Mouse (Mus musculus) hindbrain, embryonic 11.5 days (tissue): ENCODE measurements around the gene Dmgdh. TPM values are rescaled to one million over a fixed set of nuclear protein-coding genes. Genes with fewer than 3 reads are reported as not detected.

Experiments
- ATAC-seq: fragments of 200-750 bp; cut with Nextera tagmentation; 2 replicates; pipeline ENCODE4 v1.8.0; 2017; ENCODE audit warnings: mild to moderate bottlenecking, moderate TSS enrichment, moderate library complexity; ENCODE audit not compliant: low FRiP score
- DNase-seq: peaks from one replicate; pipeline ENCODE4 v3.0.0-alpha.2; 2015; ENCODE audit warnings: low spot score
- H3K27ac ChIP-seq: fragments of 300-500 bp; sonication (generic); 2 replicates; pipeline ENCODE4 v1.5.1; 2014; ENCODE audit warnings: mild to moderate bottlenecking, low read depth, low read length
- H3K27me3 ChIP-seq: fragments of 300-500 bp; sonication (generic); 2 replicates; pipeline ENCODE4 v1.6.1; 2014; ENCODE audit warnings: mild to moderate bottlenecking, low read length, moderate library complexity, mixed read lengths; ENCODE audit not compliant: control insufficient read depth, insufficient read depth
- H3K36me3 ChIP-seq: fragments of 300-500 bp; sonication (generic); 2 replicates; pipeline ENCODE4 v1.6.1; 2014; ENCODE audit warnings: mild to moderate bottlenecking, low read length, moderate library complexity, mixed read lengths; ENCODE audit not compliant: control insufficient read depth, insufficient read depth
- H3K4me1 ChIP-seq: fragments of 300-500 bp; sonication (generic); replicated peaks from 2 replicates; pipeline ENCODE4 v1.6.1; 2014; ENCODE audit warnings: low read length, mixed read lengths; ENCODE audit not compliant: control insufficient read depth, insufficient read depth
- H3K4me2 ChIP-seq: fragments of 300-500 bp; sonication (generic); replicated peaks from 2 replicates; pipeline ENCODE4 v1.6.1; 2014; ENCODE audit warnings: mild to moderate bottlenecking, low read depth, low read length
- H3K4me3 ChIP-seq: fragments of 300-500 bp; sonication (generic); 2 replicates; pipeline ENCODE4 v1.5.1; 2014; ENCODE audit warnings: low read depth, low read length
- H3K9ac ChIP-seq: fragments of 300-500 bp; sonication (generic); 2 replicates; pipeline ENCODE4 v1.6.1; 2014; ENCODE audit warnings: low read depth, low read length
- H3K9me3 ChIP-seq: fragments of 300-500 bp; sonication (generic); 2 replicates; pipeline ENCODE4 v1.6.1; 2016; ENCODE audit warnings: low read length; ENCODE audit not compliant: control insufficient read depth
- WGBS: fragments of 180-500 bp; shearing (Covaris S2); extraction: QIAGEN DNeasy Blood & Tissue Kit; methylation state at CpG from one replicate; pipeline ENCODE4 v1.1.7; 2014; 5-methylcytosine and 5-hydroxymethylcytosine counted together
- polyA plus RNA-seq: library from polyadenylated mRNA; unstranded; fragments of >200 nt; fragmentation: Nextera tagmentation; extraction: Ambion mirVana; gene quantifications from 2 replicates; pipeline ENCODE4 v1.2.1, GENCODE M21; 2014

Gene Dmgdh
- polyA plus RNA-seq, 1 experiment from 2014 or later, result 0.17 TPM

DNA sequence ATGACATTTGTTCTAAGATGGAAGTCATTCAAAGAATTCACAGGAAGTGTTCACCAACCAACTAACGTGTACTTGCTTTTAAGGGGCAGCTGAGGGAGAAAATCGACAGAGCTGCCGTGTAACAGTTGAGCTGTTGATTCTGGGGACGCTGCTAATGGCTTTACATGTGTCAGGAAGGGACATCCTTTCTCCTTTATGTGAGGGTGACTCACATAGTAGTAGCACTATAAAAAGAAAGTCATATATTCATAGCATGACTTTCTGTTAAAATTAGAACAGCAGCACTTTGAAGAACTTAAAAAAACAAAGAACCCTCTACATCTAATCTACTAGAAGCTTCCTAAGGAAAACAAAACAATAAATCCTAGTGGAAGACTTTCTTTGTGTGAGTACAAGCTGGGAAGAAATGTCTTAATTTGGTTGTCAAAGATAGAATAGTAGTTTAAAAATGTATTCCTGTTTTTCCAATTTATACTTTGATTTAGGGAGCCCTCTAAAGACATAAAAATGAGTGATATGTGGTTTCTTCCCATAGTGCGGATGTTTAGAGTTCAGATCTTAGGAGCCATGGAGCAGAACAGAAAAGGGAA, 122.9 kb downstream of the Dmgdh start:
- no peak overlapping the region for H3K9ac ChIP-seq
- H3K27me3 ChIP-seq, result no peaks in the 10 kb centered on the region
- no peak for DNase-seq
- no peak overlapping the region for H3K27ac ChIP-seq
- ATAC-seq, result no peak
- H3K36me3 ChIP-seq, result no peaks in the 10 kb centered on the region
- H3K4me2 ChIP-seq, result no peak overlapping the region
- no peak overlapping the region for H3K4me3 ChIP-seq
- no peaks in the 10 kb centered on the region for H3K9me3 ChIP-seq
- 76% methylated on average over 5 of the region's 5 CpGs for WGBS
- no peaks in the 10 kb centered on the region for H3K4me1 ChIP-seq

Other genes with a start within 250 kb of the Dmgdh start
- 4.5 and 7.2 TPM in 2 replicates for gene Jmy, start 174.6 kb upstream of the Dmgdh start, polyA plus RNA-seq
- 0.20 and 0.40 TPM in 2 replicates for gene Bhmt, start 36.5 kb upstream of the Dmgdh start, polyA plus RNA-seq
- 0.11 TPM in 1 of 2 replicates, not detected in the other for gene Bhmt2, start 131 bp upstream of the Dmgdh start, polyA plus RNA-seq
- 6.4 and 7.0 TPM in 2 replicates for gene Arsb, start 97.2 kb downstream of the Dmgdh start, polyA plus RNA-seq